Mouse (Mus musculus): Measurements from ENCODE around the gene Xk.
A peak's percentile ranks its signal among the peaks of the same experiment; 100 is the strongest.
"Not testable (repeated sequence)": the region's sequence is repeated elsewhere in the genome, so short reads cannot be mapped to it uniquely, and the experiment has no call there.

The Xk gene

GRCm38 (mm10) chrX:9332366-9332962 lies 59.9 kb downstream of the Xk start:
- peak; percentile 10 for DNase-seq

- peak; percentile 77 for DNase-seq
Measured at GRCm38 (mm10) chrX:9333035-9333434, 60.5 kb downstream of the Xk start.

GRCm38 (mm10) chrX:9334996-9335395 lies 62.4 kb downstream of the Xk start:
- DNase-seq = not testable (repeated sequence)

- not testable (repeated sequence) for DNase-seq
Measured at GRCm38 (mm10) chrX:9350327-9350726, 77.8 kb downstream of the Xk start, which contains the start of gene H2al1k. H2al1k (plus strand) TSS chrX:9350627.

All from lung, postnatal 36 days (tissue).